Mouse (Mus musculus): ENCODE measurements around the gene Flot1. TPM values are rescaled to one million over a fixed set of nuclear protein-coding genes. Genes with fewer than 3 reads are reported as not detected.

Flot1 gene
- total and polyA plus RNA-seq, 3 experiments = 68.5 to 93.5 (median 84.9) TPM

DNA sequence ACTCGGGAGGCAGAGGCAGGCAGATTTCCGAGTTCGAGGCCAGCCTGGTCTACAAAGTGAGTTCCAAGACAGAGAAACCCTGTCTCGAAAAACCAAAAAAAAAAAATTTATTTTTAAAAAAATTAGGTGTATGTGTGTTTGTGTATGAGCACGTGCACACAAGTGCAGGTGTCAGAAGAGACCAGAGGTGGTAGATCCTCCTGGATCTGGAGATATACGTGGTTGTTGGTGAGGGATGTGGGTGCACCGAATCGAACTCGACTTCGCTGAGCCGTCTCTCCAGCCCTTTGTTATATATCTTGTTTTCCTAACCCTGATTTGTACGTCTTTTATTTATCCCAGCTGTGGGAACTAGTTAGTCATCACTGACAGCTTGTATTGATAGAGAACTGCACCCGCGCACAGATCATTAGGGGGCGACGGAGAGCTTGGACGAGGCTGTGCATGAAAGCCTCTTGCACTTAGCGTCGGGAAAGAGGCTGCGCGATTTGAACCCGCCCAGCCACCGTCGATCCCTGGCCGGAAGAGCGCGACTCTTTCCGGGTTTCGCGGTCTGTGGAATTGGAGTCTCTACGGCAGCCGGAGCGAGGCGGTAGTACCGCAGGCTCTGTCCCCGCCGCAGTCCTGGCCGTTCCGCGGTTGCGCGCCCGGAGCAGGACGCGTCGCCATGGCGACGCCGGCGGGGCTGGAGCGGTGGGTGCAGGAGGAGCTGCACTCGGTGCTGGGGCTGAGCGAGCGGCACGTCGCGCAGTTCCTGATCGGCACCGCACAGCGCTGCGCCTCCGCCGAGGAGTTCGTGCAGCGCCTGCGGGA, 56.4 kb downstream of the Flot1 start, which contains the start of gene Dhx16:
Gene Dhx16, plus strand, starts transcription at position 575 of the 813 bp plus-strand sequence.
- Histone ChIP-seq H3K4me1 (ENCODE audit: insufficient read depth, low read depth, low read length) (peaks cover 34% of the 10 kb centered on the region), H3K9me3 (replicated peaks) (no peaks in the 10 kb centered on the region), H3K27me3 (ENCODE audit: insufficient read depth, low read length) (no peaks in the 10 kb centered on the region), H3K4me3 (ENCODE audit: low read depth, low read length) (peak within 1 kb of the TSS; percentile 99), H3K36me3 (replicated peaks) (peaks cover 56% of the 10 kb centered on the region)
- peak; percentile 82 for DNase-seq (ENCODE audit: low spot score)
- peak; percentile 77 for ATAC-seq (ENCODE audit: extremely low read depth, insufficient number of reproducible peaks, low FRiP score, poor library complexity, severe bottlenecking)
- TF ChIP-seq CTCF (IDR thresholded peaks at IDR 0.05; ENCODE audit: low read depth, low read length) (no peak), GATA1 (IDR thresholded peaks at IDR 0.05; ENCODE audit: borderline replicate concordance, low read length) (no peak), POLR2AphosphoS5 (IDR thresholded peaks at IDR 0.05; ENCODE audit: insufficient replicate concordance, low read depth, low read length) (no peak), GATA2 (IDR thresholded peaks at IDR 0.05; ENCODE audit: borderline replicate concordance, low read depth, low read length) (no peak), TAL1 (conservative IDR thresholded peaks at IDR 0.05; ENCODE audit: low read depth, low read length) (no peak)

Other genes with a start within 250 kb of the Flot1 start
Only the 20 nearest of the 24 such genes appear.
- gene Gm9573, start 196.6 kb upstream of the Flot1 start, total RNA-seq (2014; fragmentation: Nextera tagmentation) = not detected in 2 replicates
- 0.11 TPM in 1 of 2 replicates, not detected in the other for gene Gm9573, start 196.6 kb upstream of the Flot1 start, total RNA-seq (2017)
- not detected in 2 replicates for gene Gm9573, start 196.6 kb upstream of the Flot1 start, polyA plus RNA-seq (2012)
- not detected in 2 replicates for gene Mucl3, start 179.5 kb upstream of the Flot1 start, total RNA-seq (2014; fragmentation: Nextera tagmentation)
- 0.06 and 0.16 TPM in 2 replicates for gene Mucl3, start 179.5 kb upstream of the Flot1 start, total RNA-seq (2017)
- gene Mucl3, start 179.5 kb upstream of the Flot1 start, polyA plus RNA-seq (2012) = not detected in 2 replicates
- gene Vars2, start 155.6 kb upstream of the Flot1 start, total RNA-seq (2014; fragmentation: Nextera tagmentation) = 23.8 and 24.6 TPM in 2 replicates
- 10.8 and 11.0 TPM in 2 replicates for gene Vars2, start 155.6 kb upstream of the Flot1 start, total RNA-seq (2017)
- 93.9 and 135 TPM in 2 replicates for gene Vars2, start 155.6 kb upstream of the Flot1 start, polyA plus RNA-seq (2012)
- 33.4 and 45.3 TPM in 2 replicates for gene Gtf2h4, start 149.5 kb upstream of the Flot1 start, total RNA-seq (2014; fragmentation: Nextera tagmentation)
- gene Gtf2h4, start 149.5 kb upstream of the Flot1 start, total RNA-seq (2017) = 22.7 and 29.5 TPM in 2 replicates
- 26.4 and 27.1 TPM in 2 replicates for gene Gtf2h4, start 149.5 kb upstream of the Flot1 start, polyA plus RNA-seq (2012)
- gene Ddr1, start 118.6 kb upstream of the Flot1 start, total RNA-seq (2014; fragmentation: Nextera tagmentation) = not detected in 2 replicates
- gene Ddr1, start 118.6 kb upstream of the Flot1 start, total RNA-seq (2017) = 0.06 TPM in 1 of 2 replicates, not detected in the other
- 0.04 and 0.06 TPM in 2 replicates for gene Ddr1, start 118.6 kb upstream of the Flot1 start, polyA plus RNA-seq (2012)
- gene Ier3, start 1.5 kb upstream of the Flot1 start, total RNA-seq (2014; fragmentation: Nextera tagmentation) = 13.7 and 21.4 TPM in 2 replicates
- gene Ier3, start 1.5 kb upstream of the Flot1 start, total RNA-seq (2017) = 49.5 and 61.2 TPM in 2 replicates
- gene Ier3, start 1.5 kb upstream of the Flot1 start, polyA plus RNA-seq (2012) = 33.5 and 39.8 TPM in 2 replicates
- gene Tubb5, start 15.1 kb downstream of the Flot1 start, total RNA-seq (2014; fragmentation: Nextera tagmentation) = 677 and 817 TPM in 2 replicates
- gene Tubb5, start 15.1 kb downstream of the Flot1 start, total RNA-seq (2017) = 849 and 1,028 TPM in 2 replicates
- 299 and 510 TPM in 2 replicates for gene Tubb5, start 15.1 kb downstream of the Flot1 start, polyA plus RNA-seq (2012)
- gene Mdc1, start 18.3 kb downstream of the Flot1 start, total RNA-seq (2014; fragmentation: Nextera tagmentation) = 197 and 209 TPM in 2 replicates
- gene Mdc1, start 18.3 kb downstream of the Flot1 start, total RNA-seq (2017) = 10.8 and 15.8 TPM in 2 replicates
- gene Mdc1, start 18.3 kb downstream of the Flot1 start, polyA plus RNA-seq (2012) = 18.2 and 29.7 TPM in 2 replicates
- gene Nrm, start 38.1 kb downstream of the Flot1 start, total RNA-seq (2014; fragmentation: Nextera tagmentation) = 39.9 and 59.9 TPM in 2 replicates
- 51.0 and 53.3 TPM in 2 replicates for gene Nrm, start 38.1 kb downstream of the Flot1 start, total RNA-seq (2017)
- 23.4 and 33.1 TPM in 2 replicates for gene Nrm, start 38.1 kb downstream of the Flot1 start, polyA plus RNA-seq (2012)
- gene Ppp1r18, start 42.4 kb downstream of the Flot1 start, total RNA-seq (2014; fragmentation: Nextera tagmentation) = 61.9 and 73.7 TPM in 2 replicates
- gene Ppp1r18, start 42.4 kb downstream of the Flot1 start, total RNA-seq (2017) = 31.1 and 33.1 TPM in 2 replicates
- 87.9 and 103 TPM in 2 replicates for gene Ppp1r18, start 42.4 kb downstream of the Flot1 start, polyA plus RNA-seq (2012)
- 48.8 and 56.3 TPM in 2 replicates for gene Dhx16, start 56.6 kb downstream of the Flot1 start, total RNA-seq (2014; fragmentation: Nextera tagmentation)
- gene Dhx16, start 56.6 kb downstream of the Flot1 start, total RNA-seq (2017) = 76.8 and 81.1 TPM in 2 replicates
- 73.6 and 77.5 TPM in 2 replicates for gene Dhx16, start 56.6 kb downstream of the Flot1 start, polyA plus RNA-seq (2012)
- gene 2310061I04Rik, start 74.2 kb downstream of the Flot1 start, total RNA-seq (2014; fragmentation: Nextera tagmentation) = 32.7 and 45.0 TPM in 2 replicates
- 3.1 and 3.3 TPM in 2 replicates for gene 2310061I04Rik, start 74.2 kb downstream of the Flot1 start, total RNA-seq (2017)
- gene 2310061I04Rik, start 74.2 kb downstream of the Flot1 start, polyA plus RNA-seq (2012) = 163 and 185 TPM in 2 replicates
- gene Atat1, start 86.8 kb downstream of the Flot1 start, total RNA-seq (2014; fragmentation: Nextera tagmentation) = 18.1 and 18.3 TPM in 2 replicates
- 7.3 and 10.5 TPM in 2 replicates for gene Atat1, start 86.8 kb downstream of the Flot1 start, total RNA-seq (2017)
- 16.3 and 17.3 TPM in 2 replicates for gene Atat1, start 86.8 kb downstream of the Flot1 start, polyA plus RNA-seq (2012)
- 107 and 118 TPM in 2 replicates for gene Mrps18b, start 93.2 kb downstream of the Flot1 start, total RNA-seq (2014; fragmentation: Nextera tagmentation)
- 103 and 127 TPM in 2 replicates for gene Mrps18b, start 93.2 kb downstream of the Flot1 start, total RNA-seq (2017)
- gene Mrps18b, start 93.2 kb downstream of the Flot1 start, polyA plus RNA-seq (2012) = 7.8 and 8.9 TPM in 2 replicates
- 85.7 and 93.8 TPM in 2 replicates for gene Ppp1r10, start 93.2 kb downstream of the Flot1 start, total RNA-seq (2014; fragmentation: Nextera tagmentation)
- 64.7 and 77.3 TPM in 2 replicates for gene Ppp1r10, start 93.2 kb downstream of the Flot1 start, total RNA-seq (2017)
- gene Ppp1r10, start 93.2 kb downstream of the Flot1 start, polyA plus RNA-seq (2012) = 30.9 and 33.0 TPM in 2 replicates
- gene Abcf1, start 146.5 kb downstream of the Flot1 start, total RNA-seq (2014; fragmentation: Nextera tagmentation) = 77.0 and 80.6 TPM in 2 replicates
- 129 and 176 TPM in 2 replicates for gene Abcf1, start 146.5 kb downstream of the Flot1 start, total RNA-seq (2017)
- gene Abcf1, start 146.5 kb downstream of the Flot1 start, polyA plus RNA-seq (2012) = 167 and 196 TPM in 2 replicates
- 18.5 and 22.9 TPM in 2 replicates for gene Gnl1, start 156.6 kb downstream of the Flot1 start, total RNA-seq (2014; fragmentation: Nextera tagmentation)
- 28.6 and 29.5 TPM in 2 replicates for gene Gnl1, start 156.6 kb downstream of the Flot1 start, total RNA-seq (2017)
- gene Gnl1, start 156.6 kb downstream of the Flot1 start, polyA plus RNA-seq (2012) = 120 and 121 TPM in 2 replicates
- gene Prr3, start 157.0 kb downstream of the Flot1 start, total RNA-seq (2014; fragmentation: Nextera tagmentation) = 38.6 and 49.4 TPM in 2 replicates
- gene Prr3, start 157.0 kb downstream of the Flot1 start, total RNA-seq (2017) = 11.4 and 15.6 TPM in 2 replicates
- 30.1 and 33.1 TPM in 2 replicates for gene Prr3, start 157.0 kb downstream of the Flot1 start, polyA plus RNA-seq (2012)
- gene H2-T24, start 197.3 kb downstream of the Flot1 start, total RNA-seq (2014; fragmentation: Nextera tagmentation) = 16.6 TPM in 1 of 2 replicates, not detected in the other
- gene H2-T24, start 197.3 kb downstream of the Flot1 start, total RNA-seq (2017) = 5.8 and 6.9 TPM in 2 replicates
- 0.47 and 0.50 TPM in 2 replicates for gene H2-T24, start 197.3 kb downstream of the Flot1 start, polyA plus RNA-seq (2012)
- gene H2-T23, start 209.6 kb downstream of the Flot1 start, total RNA-seq (2014; fragmentation: Nextera tagmentation) = 2.3 and 11.3 TPM in 2 replicates
- 21.6 and 29.4 TPM in 2 replicates for gene H2-T23, start 209.6 kb downstream of the Flot1 start, total RNA-seq (2017)
- gene H2-T23, start 209.6 kb downstream of the Flot1 start, polyA plus RNA-seq (2012) = 9.5 and 9.8 TPM in 2 replicates

Data from G1E (cell line).